Mouse (Mus musculus) brain, adult 2 months (tissue): Measurements from ENCODE around the gene Slc22a28.
"Not testable (repeated sequence)": the region's sequence is repeated elsewhere in the genome, so short reads cannot be mapped to it uniquely, and the experiment has no call there.

Experiments used
- DNase-seq: peaks from one replicate; pipeline ENCODE4 v3.0.0; 2011; ENCODE audit warnings: low read depth, low spot score

The Slc22a28 gene

DNA sequence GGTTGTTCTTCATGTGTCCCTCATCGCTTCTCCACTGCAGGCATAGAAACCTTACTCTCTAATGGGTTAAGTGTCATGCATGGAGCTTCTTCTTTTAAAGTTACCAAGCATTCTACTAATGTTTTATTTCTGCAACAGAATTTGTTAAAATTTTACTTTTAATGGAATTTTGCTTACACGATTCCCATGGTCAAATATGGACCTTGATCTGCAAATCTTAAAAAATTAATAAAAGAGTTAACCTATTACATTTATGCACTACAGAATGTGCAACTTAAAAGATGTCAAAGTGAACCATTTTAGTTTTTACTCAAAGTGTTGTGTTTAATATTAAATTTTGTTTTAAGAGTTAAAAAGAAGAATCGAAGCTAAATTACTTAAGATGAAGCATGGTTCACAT is at the start of gene Slc22a28:
Gene Slc22a28 (minus strand): TSS at position 102 of the 400 bp plus-strand sequence.
- not testable (repeated sequence) for DNase-seq

DNA sequence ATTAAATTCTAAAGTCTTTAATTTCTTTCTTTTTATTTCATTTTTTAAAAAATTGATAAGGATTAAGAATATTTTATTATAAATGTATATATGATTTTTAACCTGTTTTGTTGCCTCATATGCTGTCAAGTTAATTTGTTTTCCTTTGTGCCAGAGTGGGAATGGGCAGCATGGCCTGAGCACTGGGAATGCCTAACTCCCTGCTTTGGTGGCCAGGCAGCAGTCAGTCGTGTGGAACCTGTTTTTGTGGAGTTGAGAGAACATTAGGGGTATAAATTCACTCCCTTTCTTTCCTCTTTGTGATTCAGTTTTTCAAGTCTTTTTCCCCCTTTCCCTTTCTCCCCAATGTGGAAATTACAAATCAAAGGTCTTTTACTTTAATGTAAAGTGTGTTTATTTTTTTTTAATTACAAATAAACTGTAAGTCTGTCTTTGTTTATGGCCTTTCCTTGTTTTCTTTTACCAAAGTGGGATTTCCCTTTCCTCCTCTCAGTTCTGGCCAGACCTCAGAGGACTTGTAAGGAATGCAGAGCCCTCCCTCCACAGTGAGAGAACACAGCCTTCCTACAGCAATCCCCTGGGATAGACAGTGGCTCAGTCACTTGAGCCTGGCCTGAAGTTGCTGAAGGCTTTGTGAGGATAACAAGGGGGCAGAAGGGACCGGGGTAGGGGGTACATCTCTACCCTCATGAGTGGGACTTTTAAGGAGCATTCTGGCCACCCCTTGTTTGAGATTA is 17.2 kb upstream of the Slc22a28 start:
- no peak for DNase-seq

DNA sequence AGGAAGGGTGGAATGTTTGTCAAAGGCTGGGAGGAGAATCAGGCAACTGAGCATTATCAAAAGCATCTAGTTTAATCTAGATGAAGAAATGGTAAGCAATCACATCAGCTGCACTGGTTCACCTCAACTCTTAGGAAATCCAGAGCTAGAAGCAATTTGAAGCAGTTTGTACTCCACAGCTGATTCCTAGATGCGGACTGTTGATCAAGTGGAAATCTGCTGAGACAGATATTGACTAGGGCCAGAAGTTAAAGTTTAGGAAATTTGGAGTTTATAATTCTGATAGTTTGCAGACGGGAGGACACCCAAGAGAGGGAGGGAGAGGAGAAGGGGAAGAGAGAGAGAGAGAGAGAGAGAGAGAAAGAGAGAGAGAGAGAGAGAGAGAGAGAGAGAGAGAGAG is 10.9 kb upstream of the Slc22a28 start:
- not testable (repeated sequence) for DNase-seq

DNA sequence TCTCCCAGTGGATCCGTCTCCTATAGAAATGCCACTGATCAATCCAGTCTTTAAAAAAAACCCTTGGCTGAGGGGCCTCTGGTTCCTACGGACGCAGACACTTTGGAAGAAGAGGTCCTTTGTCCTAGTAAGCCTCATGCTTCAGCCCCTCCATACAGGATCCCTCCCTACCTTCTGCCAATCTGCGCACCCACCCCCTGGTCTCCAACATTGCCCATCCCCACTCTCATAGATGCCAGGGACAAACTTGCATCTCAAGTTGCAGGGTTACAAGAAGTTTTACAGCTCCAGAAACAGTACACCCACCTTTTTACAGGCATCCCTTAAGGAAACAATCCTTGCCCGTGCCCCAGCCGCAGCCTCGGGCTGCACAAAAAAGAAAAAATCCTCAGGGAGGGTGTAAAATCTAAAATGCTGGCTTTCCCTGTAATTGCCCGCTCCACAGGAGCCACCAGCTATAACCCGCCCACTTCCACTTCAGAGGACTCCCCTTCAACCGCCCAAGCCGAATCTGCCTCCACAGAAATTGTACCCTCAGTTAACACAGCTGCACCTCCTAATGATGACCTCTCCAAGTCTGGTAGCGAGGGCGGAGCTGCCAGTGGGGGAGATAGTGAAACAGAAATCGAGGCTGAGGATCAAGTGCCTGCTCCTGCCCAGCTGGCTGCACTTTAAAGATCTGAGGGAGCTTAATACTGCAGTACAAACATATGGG is 2.5 kb upstream of the Slc22a28 start:
- peak; percentile 13 for DNase-seq

DNA sequence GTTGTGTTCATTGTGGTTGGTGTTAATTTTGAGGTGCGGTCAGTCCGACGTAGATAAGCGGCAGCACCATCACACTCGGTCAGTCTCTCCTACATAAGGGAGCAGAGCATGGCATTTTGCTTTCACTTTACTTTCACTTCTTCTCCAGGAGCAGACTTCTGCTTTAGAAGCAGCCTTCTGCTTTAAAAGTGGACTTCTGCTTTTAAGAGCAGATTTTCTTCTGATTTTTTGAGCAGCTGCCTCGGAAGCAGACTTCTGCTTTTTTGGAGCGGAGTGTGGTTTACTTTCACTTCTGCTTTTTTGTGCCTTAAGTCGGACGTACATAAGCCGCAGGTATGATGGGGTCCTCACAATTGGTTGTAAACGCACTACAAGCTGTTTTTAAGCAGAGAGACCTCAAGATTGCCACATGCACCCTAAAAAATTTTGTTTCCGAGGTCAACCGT is 111.9 kb downstream of the Slc22a28 start:
- DNase-seq, result peak; percentile 3

DNA sequence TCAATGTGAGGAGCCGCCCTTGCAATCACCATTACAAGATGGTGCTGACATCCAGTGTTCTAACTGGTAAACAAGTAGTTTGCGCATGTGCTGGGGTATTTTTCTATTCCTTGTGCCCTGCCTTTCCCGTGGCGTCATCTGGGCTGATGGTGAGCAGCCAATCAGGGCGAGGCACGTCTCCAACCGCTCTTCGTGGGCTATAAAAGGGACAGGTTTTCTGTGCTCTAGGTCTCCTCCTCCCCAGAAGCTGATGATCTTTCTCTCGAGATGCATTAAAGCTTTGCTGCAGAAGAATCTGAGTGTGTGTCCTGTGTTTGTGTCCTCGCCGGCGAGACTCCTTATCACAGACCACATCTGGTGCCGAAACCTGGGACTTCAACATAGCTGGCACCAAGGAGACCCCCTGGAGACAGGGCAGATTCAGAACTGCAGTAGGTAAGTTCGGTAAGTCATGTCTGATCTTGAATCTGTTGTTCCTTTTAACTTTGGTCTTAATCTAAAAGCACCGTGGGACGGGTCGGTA is 112.4 kb downstream of the Slc22a28 start:
- DNase-seq, result not testable (repeated sequence)

DNA sequence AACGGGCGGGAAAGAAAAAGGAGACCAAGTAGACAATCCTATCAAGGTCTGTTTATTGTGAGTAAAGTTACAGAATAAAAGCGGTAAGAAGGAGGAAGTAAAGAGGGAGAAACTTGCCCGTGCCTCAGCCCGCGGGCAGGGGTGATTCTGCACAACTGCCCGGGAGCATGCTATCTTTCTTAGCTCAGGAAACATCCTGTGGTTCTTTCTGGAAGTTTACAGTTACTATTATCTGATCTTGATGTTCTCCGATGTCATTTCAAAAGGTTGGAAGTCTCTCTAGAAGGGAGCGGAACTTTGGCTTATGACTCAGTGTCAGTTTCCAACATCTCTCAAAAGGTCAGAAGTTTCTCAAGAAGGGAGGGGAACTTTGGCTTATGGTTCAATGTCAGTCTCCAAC is 113.2 kb downstream of the Slc22a28 start:
- DNase-seq, result not testable (repeated sequence)
